Mouse (Mus musculus) bone marrow, adult 2 months (tissue): Measurements from ENCODE around the gene Onecut1.

Experiments
- CTCF ChIP-seq: fragments of 200-500 bp; IDR thresholded peaks from 2 replicates; pipeline ENCODE4 v1.5.1; 2011; ENCODE audit warnings: low read length, control low read depth; ENCODE audit not compliant: control insufficient read depth, insufficient read depth
- POLR2A ChIP-seq: fragments of 200-500 bp; IDR thresholded peaks from 2 replicates; pipeline ENCODE4 v1.6.1; 2011; ENCODE audit warnings: low read depth, mild to moderate bottlenecking, control low read depth, low read length, borderline replicate concordance; ENCODE audit not compliant: control insufficient read depth

DNA sequence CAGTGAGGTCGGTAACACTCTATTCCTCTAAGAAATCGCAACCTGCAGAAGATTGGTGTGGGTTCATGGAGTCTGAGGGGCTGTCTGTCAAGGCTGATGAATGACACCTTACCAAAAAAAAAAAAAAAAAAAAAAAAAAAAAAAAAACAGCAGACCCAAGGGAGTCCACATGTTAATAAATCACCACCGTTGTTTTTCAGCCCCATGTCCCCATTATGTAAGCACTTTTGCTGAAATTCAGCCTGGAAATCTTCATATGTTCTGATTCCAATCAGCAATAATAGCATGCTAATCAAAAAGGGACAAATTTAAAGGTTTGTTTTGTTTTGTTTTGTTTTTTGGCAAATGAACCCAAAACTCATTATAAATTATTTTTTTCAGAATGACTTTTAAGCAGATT, 53.9 kb downstream of the Onecut1 start:
- TF ChIP-seq CTCF (no peak), POLR2A (no peak)
